Mouse (Mus musculus) midbrain, embryonic 10.5 days (tissue): ENCODE results near the gene Opcml. TPM values are rescaled to one million over a fixed set of nuclear protein-coding genes. Genes with fewer than 3 reads are reported as not detected.

Source experiments
- DNase-seq: peaks from one replicate; pipeline ENCODE4 v3.0.0-alpha.2; 2017; ENCODE audit warnings: low spot score
- H3K27ac ChIP-seq: fragments of 300-500 bp; sonication (generic); replicated peaks from 2 replicates; pipeline ENCODE4 v1.5.1; 2016; ENCODE audit warnings: mild to moderate bottlenecking
- H3K27me3 ChIP-seq: fragments of 300-500 bp; sonication (generic); 2 replicates; pipeline ENCODE4 v1.6.1; 2016; ENCODE audit warnings: low read depth, mild to moderate bottlenecking; ENCODE audit not compliant: poor library complexity, severe bottlenecking
- H3K36me3 ChIP-seq: fragments of 300-500 bp; sonication (generic); 2 replicates; pipeline ENCODE4 v1.6.1; 2016; ENCODE audit warnings: mild to moderate bottlenecking, moderate library complexity
- H3K4me1 ChIP-seq: fragments of 300-500 bp; sonication (generic); 2 replicates; pipeline ENCODE4 v1.6.1; 2016
- H3K4me3 ChIP-seq: fragments of 300-500 bp; sonication (generic); 2 replicates; pipeline ENCODE4 v1.5.1; 2016; ENCODE audit warnings: mild to moderate bottlenecking, moderate library complexity
- H3K9me3 ChIP-seq: fragments of 300-500 bp; sonication (generic); replicated peaks from 2 replicates; pipeline ENCODE4 v1.6.1; 2016; ENCODE audit warnings: mild to moderate bottlenecking
- WGBS: fragments of 180-500 bp; shearing (Covaris S2); methylation state at CpG from one replicate; pipeline ENCODE4 v1.1.7; 2016; 5-methylcytosine and 5-hydroxymethylcytosine counted together
- polyA plus RNA-seq: library from polyadenylated mRNA; unstranded; fragments of >200 nt; fragmentation: Nextera tagmentation; extraction: Ambion mirVana; gene quantifications from 2 replicates; pipeline ENCODE4 v1.2.1, GENCODE M21; 2016

The Opcml gene
- polyA plus RNA-seq, 1 experiment from 2014 or later, result 2.0 TPM

- Histone ChIP-seq H3K4me1 (0 out of 2 replicates have a peak, but pooled peaks cover 4% of the 10 kb centered on the region), H3K9me3 (no peaks in the 10 kb centered on the region), H3K4me3 (no peak overlapping the region), H3K36me3 (no peaks in the 10 kb centered on the region), H3K27me3 (no peaks in the 10 kb centered on the region), H3K27ac (no peak overlapping the region)
- no peak for DNase-seq
- WGBS, result 79% methylated on average over 1 of the region's 1 CpGs
Measured at GRCm38 (mm10) chr9:27923495-27923894, 132.9 kb downstream of the Opcml start.

GRCm38 (mm10) chr9:27923945-27924825, 133.6 kb downstream of the Opcml start:
- 76% methylated on average over 4 of the region's 4 CpGs for WGBS
- H3K4me1 ChIP-seq, result 0 out of 2 replicates have a peak, but pooled peaks cover under 1% of the 10 kb centered on the region
- no peak for DNase-seq
- H3K9me3 ChIP-seq, result no peaks in the 10 kb centered on the region
- H3K27ac ChIP-seq, result no peak overlapping the region
- H3K27me3 ChIP-seq, result no peaks in the 10 kb centered on the region
- no peak overlapping the region for H3K4me3 ChIP-seq
- no peaks in the 10 kb centered on the region for H3K36me3 ChIP-seq

GRCm38 (mm10) chr9:27925650-27926049, 135.1 kb downstream of the Opcml start:
- Histone ChIP-seq H3K27me3 (no peaks in the 10 kb centered on the region), H3K9me3 (no peaks in the 10 kb centered on the region), H3K36me3 (no peaks in the 10 kb centered on the region), H3K27ac (no peak overlapping the region), H3K4me1 (no peaks in the 10 kb centered on the region), H3K4me3 (no peak overlapping the region)
- WGBS, result 69% methylated on average over 2 of the region's 2 CpGs
- no peak for DNase-seq

- DNase-seq, result no peak
- no peaks in the 10 kb centered on the region for H3K9me3 ChIP-seq
- H3K27me3 ChIP-seq, result no peaks in the 10 kb centered on the region
- H3K4me1 ChIP-seq, result no peaks in the 10 kb centered on the region
- H3K4me3 ChIP-seq, result no peak overlapping the region
- H3K27ac ChIP-seq, result no peak overlapping the region
- H3K36me3 ChIP-seq, result no peaks in the 10 kb centered on the region
Measured at GRCm38 (mm10) chr9:27937253-27937652, 146.7 kb downstream of the Opcml start.

- H3K27me3 ChIP-seq, result no peaks in the 10 kb centered on the region
- no peaks in the 10 kb centered on the region for H3K4me1 ChIP-seq
- no peaks in the 10 kb centered on the region for H3K9me3 ChIP-seq
- no peaks in the 10 kb centered on the region for H3K36me3 ChIP-seq
- no peak overlapping the region for H3K27ac ChIP-seq
- no peak for DNase-seq
- no peak overlapping the region for H3K4me3 ChIP-seq
- 89% methylated on average over 5 of the region's 5 CpGs for WGBS
Measured at GRCm38 (mm10) chr9:27937660-27938059, 147.1 kb downstream of the Opcml start.

- H3K27ac ChIP-seq, result no peak overlapping the region
- WGBS, result 79% methylated on average over 11 of the region's 11 CpGs
- no peak overlapping the region for H3K4me3 ChIP-seq
- peaks cover 6% of the 10 kb centered on the region; the same call in 1 of the 2 replicates for H3K4me1 ChIP-seq
- no peaks in the 10 kb centered on the region for H3K36me3 ChIP-seq
- H3K9me3 ChIP-seq, result no peaks in the 10 kb centered on the region
- DNase-seq, result no peak
- H3K27me3 ChIP-seq, result no peaks in the 10 kb centered on the region
Measured at GRCm38 (mm10) chr9:27945323-27946010, 154.9 kb downstream of the Opcml start.

GRCm38 (mm10) chr9:27951110-27951509, 160.5 kb downstream of the Opcml start:
- 62% methylated on average over 5 of the region's 5 CpGs for WGBS
- Histone ChIP-seq H3K36me3 (no peaks in the 10 kb centered on the region), H3K4me3 (no peak overlapping the region), H3K9me3 (no peaks in the 10 kb centered on the region), H3K27me3 (no peaks in the 10 kb centered on the region), H3K4me1 (peaks cover 14% of the 10 kb centered on the region; the same call in 1 of the 2 replicates), H3K27ac (no peak overlapping the region; the same call in 1 of the 2 replicates)
- no peak for DNase-seq

GRCm38 (mm10) chr9:27961682-27962081, 171.1 kb downstream of the Opcml start:
- DNase-seq, result no peak

DNA sequence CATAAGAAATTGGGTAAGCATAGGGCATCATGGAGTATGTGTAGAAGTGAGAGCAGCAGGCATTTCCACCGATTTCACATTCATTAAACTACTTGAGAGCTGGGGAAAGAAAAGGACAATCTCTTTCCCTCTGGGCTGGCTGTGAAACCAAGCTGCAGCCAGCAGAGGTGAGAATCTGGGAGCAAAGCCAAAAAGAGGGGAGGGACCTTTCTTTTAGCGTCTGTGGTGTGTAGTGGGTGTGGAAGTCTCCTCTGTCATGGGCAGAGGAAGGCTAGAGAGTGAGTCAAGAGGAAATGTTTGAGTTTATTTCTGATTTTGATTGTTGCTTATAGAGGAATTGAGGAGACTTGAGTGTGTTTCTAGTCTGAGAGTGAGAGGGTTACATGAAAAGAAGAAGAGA, 172.8 kb downstream of the Opcml start:
- 71% methylated on average over 2 of the region's 2 CpGs for WGBS
- Histone ChIP-seq H3K27ac (no peak overlapping the region), H3K4me3 (no peak overlapping the region), H3K27me3 (no peaks in the 10 kb centered on the region), H3K9me3 (no peaks in the 10 kb centered on the region), H3K4me1 (no peaks in the 10 kb centered on the region), H3K36me3 (no peaks in the 10 kb centered on the region)
- no peak for DNase-seq

More at GRCm38 (mm10) chr9:27961682-27962081, 171.1 kb downstream of the Opcml start:
- no peak overlapping the region for H3K27ac ChIP-seq
- no peaks in the 10 kb centered on the region for H3K4me1 ChIP-seq
- no peaks in the 10 kb centered on the region for H3K27me3 ChIP-seq
- no peak overlapping the region for H3K4me3 ChIP-seq
- WGBS, result 83% methylated on average over 3 of the region's 3 CpGs
- no peaks in the 10 kb centered on the region for H3K9me3 ChIP-seq
- no peaks in the 10 kb centered on the region for H3K36me3 ChIP-seq

DNA sequence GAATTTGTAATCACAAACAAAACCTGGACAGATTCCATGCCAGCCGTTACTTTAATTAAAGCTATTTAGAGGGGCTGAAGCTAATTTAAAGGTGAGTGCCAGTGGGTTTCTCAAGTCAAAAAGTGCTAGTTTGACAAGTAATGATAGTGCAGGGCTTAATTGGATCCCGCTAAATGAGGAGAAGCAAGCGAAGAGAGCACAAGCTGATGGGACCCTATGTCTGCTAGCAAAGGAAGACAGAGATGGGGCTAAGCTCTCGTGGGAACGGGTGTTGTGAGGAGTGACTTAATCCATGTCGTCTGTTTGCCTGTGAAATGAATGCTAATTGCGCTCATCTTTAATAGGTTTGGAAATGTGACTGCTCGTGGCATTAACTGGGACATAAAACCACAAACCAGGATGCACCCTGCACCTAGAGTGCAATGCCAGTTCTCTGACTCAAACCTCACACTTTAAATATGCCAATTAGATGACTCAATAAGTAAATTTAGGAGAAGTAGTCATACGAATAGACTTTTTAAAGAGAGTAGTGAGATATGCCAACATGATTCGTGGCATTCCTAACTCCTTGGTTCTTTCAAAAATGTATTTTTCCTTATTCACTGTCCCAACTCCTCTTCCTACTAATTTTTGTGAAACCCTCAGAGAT, 174.5 kb downstream of the Opcml start:
- WGBS, result 79% methylated on average over 10 of the region's 10 CpGs
- Histone ChIP-seq H3K4me1 (no peaks in the 10 kb centered on the region), H3K36me3 (no peaks in the 10 kb centered on the region), H3K27ac (no peak overlapping the region), H3K9me3 (no peaks in the 10 kb centered on the region), H3K27me3 (no peaks in the 10 kb centered on the region), H3K4me3 (no peak overlapping the region)
- no peak for DNase-seq

DNA sequence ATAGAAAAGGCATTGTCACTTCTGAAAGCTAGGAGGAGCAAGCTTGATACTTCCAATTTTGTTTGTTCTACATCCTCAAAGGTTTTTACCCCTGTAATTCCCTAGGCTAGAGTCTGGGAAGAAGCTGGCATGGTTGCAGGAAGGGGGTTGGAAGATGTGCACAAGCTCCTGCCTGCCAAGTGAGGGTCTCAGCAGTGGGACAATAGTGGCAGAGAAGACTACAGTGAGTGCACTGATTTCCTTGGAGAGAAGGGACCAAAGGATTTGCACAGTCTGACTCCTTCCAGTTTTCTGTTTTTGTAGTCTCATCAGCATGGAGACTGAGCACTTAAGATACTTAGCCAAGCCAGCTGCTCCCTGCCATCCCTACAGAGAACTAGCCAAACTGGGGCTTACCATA, 177.7 kb downstream of the Opcml start:
- no peaks in the 10 kb centered on the region for H3K9me3 ChIP-seq
- H3K27ac ChIP-seq, result no peak overlapping the region
- H3K4me3 ChIP-seq, result no peak overlapping the region
- H3K4me1 ChIP-seq, result no peaks in the 10 kb centered on the region
- no peaks in the 10 kb centered on the region for H3K36me3 ChIP-seq
- H3K27me3 ChIP-seq, result no peaks in the 10 kb centered on the region
- no peak for DNase-seq

GRCm38 (mm10) chr9:27972293-27972692, 181.7 kb downstream of the Opcml start:
- H3K36me3 ChIP-seq, result no peaks in the 10 kb centered on the region
- no peaks in the 10 kb centered on the region; the same call in 1 of the 2 replicates for H3K9me3 ChIP-seq
- no peaks in the 10 kb centered on the region for H3K4me1 ChIP-seq
- no peak overlapping the region for H3K27ac ChIP-seq
- no peak overlapping the region for H3K4me3 ChIP-seq
- H3K27me3 ChIP-seq, result no peaks in the 10 kb centered on the region
- 90% methylated on average over 5 of the region's 5 CpGs for WGBS
- DNase-seq, result no peak

DNA sequence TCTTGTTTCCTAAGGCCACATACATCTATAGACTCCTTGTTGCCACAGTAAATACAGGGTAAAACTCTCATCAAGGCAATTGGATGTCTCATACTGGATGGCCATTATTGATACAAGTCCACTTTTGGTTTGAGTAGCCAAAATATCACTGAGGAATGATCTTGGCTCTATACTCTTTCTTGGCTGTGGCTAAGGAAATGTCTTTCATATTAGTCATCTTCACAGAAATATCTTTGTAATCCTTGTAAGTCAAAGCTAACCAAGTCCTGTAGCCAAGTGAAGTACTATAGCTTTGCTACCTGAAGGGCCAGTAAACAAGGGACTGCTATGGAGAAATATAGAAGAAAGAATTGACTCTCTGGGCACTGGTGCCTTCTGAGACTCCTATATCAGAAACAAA, 192.0 kb downstream of the Opcml start:
- H3K36me3 ChIP-seq, result no peaks in the 10 kb centered on the region
- H3K4me1 ChIP-seq, result no peaks in the 10 kb centered on the region
- no peak for DNase-seq

More for the DNA sequence above, 192.0 kb downstream of the Opcml start:
- no peak overlapping the region for H3K27ac ChIP-seq
- no peak overlapping the region for H3K4me3 ChIP-seq
- H3K9me3 ChIP-seq, result peaks cover 3% of the 10 kb centered on the region; the same call in 1 of the 2 replicates
- no peaks in the 10 kb centered on the region for H3K27me3 ChIP-seq
